Mouse (Mus musculus) forebrain, embryonic 14.5 days (tissue): ENCODE measurements around the gene Filip1l. TPM values are rescaled to one million over a fixed set of nuclear protein-coding genes. Genes with fewer than 3 reads are reported as not detected.

Experiments
- ATAC-seq: fragments of 200-750 bp; cut with Nextera tagmentation; 2 replicates; pipeline ENCODE4 v1.8.0; 2017; ENCODE audit warnings: mild to moderate bottlenecking, moderate library complexity
- DNase-seq: peaks from one replicate; pipeline ENCODE4 v3.0.0-alpha.2; 2015; ENCODE audit warnings: low spot score
- H3K27ac ChIP-seq: fragments of 300-500 bp; sonication (generic); 2 replicates; pipeline ENCODE4 v1.5.1; 2014; ENCODE audit warnings: low read depth, mild to moderate bottlenecking, control low read depth, low read length, moderate library complexity
- H3K27me3 ChIP-seq: fragments of 300-500 bp; sonication (generic); replicated peaks from 2 replicates; pipeline ENCODE4 v1.6.1; 2014; ENCODE audit warnings: low read length, control low read depth, mixed read lengths; ENCODE audit not compliant: control insufficient read depth, insufficient read depth
- H3K36me3 ChIP-seq: fragments of 300-500 bp; sonication (generic); 2 replicates; pipeline ENCODE4 v1.6.1; 2014; ENCODE audit warnings: low read length, control low read depth; ENCODE audit not compliant: control insufficient read depth, insufficient read depth
- H3K4me1 ChIP-seq: fragments of 300-500 bp; sonication (generic); 2 replicates; pipeline ENCODE4 v1.6.1; 2014; ENCODE audit warnings: antibody characterized with exemption, low read length, control low read depth; ENCODE audit not compliant: control insufficient read depth, insufficient read depth
- H3K4me2 ChIP-seq: fragments of 300-500 bp; sonication (generic); 2 replicates; pipeline ENCODE4 v1.6.1; 2014; ENCODE audit warnings: mild to moderate bottlenecking, control low read depth, low read length
- H3K4me3 ChIP-seq: fragments of 300-500 bp; sonication (generic); 2 replicates; pipeline ENCODE4 v1.5.1; 2014; ENCODE audit warnings: low read depth, low read length, control low read depth
- H3K9ac ChIP-seq: fragments of 300-500 bp; sonication (generic); 2 replicates; pipeline ENCODE4 v1.6.1; 2014; ENCODE audit warnings: mild to moderate bottlenecking, low read length, control low read depth, moderate library complexity
- H3K9me3 ChIP-seq: fragments of 300-500 bp; sonication (generic); replicated peaks from 2 replicates; pipeline ENCODE4 v1.6.1; 2016; ENCODE audit warnings: low read length, control low read depth, mixed read lengths; ENCODE audit not compliant: control insufficient read depth
- WGBS: fragments of 180-500 bp; shearing (Covaris S2); extraction: QIAGEN DNeasy Blood & Tissue Kit; methylation state at CpG from one replicate; pipeline ENCODE4 v1.1.7; 2014; 5-methylcytosine and 5-hydroxymethylcytosine counted together
- polyA plus RNA-seq: library from polyadenylated mRNA; unstranded; fragments of >200 nt; fragmentation: Nextera tagmentation; extraction: Ambion mirVana; gene quantifications from 2 replicates; pipeline ENCODE4 v1.2.1, GENCODE M21; 2014

Gene Filip1l
- polyA plus RNA-seq, 1 experiment from 2014 or later = 2.2 TPM

DNA sequence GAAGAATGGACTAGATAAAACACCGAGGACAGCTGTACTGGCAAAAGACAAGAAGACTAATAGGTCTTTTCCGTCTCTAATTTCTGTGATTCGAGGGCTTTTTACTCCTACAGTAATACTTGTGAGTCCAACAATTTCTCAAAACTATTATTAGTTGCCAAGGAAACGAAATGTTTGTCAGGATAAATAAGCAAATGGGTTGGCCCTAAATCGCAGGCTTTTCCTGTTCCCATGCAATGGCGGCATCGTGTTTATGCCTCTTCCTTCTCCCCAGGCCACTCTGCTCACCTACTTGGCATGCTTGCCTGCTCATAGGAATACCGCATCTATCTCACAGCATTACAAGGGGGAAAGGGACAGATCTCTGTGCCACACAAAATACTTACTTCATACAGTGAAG, 191.5 kb downstream of the Filip1l start:
- no peak overlapping the region for H3K4me2 ChIP-seq

GRCm38 (mm10) chr16:57546355-57546754, 193.5 kb downstream of the Filip1l start:
- ATAC-seq (no peak), DNase-seq (no peak)
- Histone ChIP-seq H3K27me3 (0 out of 2 replicates have a peak, but pooled peaks cover 3% of the 10 kb centered on the region), H3K9ac (no peak overlapping the region), H3K4me3 (no peak overlapping the region), H3K4me2 (no peak overlapping the region), H3K4me1 (no peaks in the 10 kb centered on the region), H3K27ac (no peak overlapping the region), H3K36me3 (no peaks in the 10 kb centered on the region), H3K9me3 (no peaks in the 10 kb centered on the region)
- WGBS = 32% methylated on average over 1 of the region's 1 CpGs

More for the DNA sequence above, 191.5 kb downstream of the Filip1l start:
- no peaks in the 10 kb centered on the region for H3K36me3 ChIP-seq
- H3K9ac ChIP-seq = no peak overlapping the region
- ATAC-seq (no peak), DNase-seq (peak; percentile 39)
- no peaks in the 10 kb centered on the region for H3K9me3 ChIP-seq
- 0 out of 2 replicates have a peak, but pooled peaks cover 3% of the 10 kb centered on the region for H3K27me3 ChIP-seq
- no peak overlapping the region for H3K4me3 ChIP-seq
- WGBS = 82% methylated on average over 8 of the region's 8 CpGs
- no peaks in the 10 kb centered on the region for H3K4me1 ChIP-seq
- no peak overlapping the region for H3K27ac ChIP-seq

GRCm38 (mm10) chr16:57548608-57549007, 195.7 kb downstream of the Filip1l start:
- 0 out of 2 replicates have a peak, but pooled peaks cover 3% of the 10 kb centered on the region for H3K27me3 ChIP-seq
- ATAC-seq (no peak), DNase-seq (no peak)
- peak overlapping the region; percentile 77 for H3K9ac ChIP-seq
- no peaks in the 10 kb centered on the region for H3K9me3 ChIP-seq
- H3K4me1 ChIP-seq = no peaks in the 10 kb centered on the region
- H3K4me2 ChIP-seq = peak overlapping the region; percentile 90
- 68% methylated on average over 2 of the region's 2 CpGs for WGBS
- H3K27ac ChIP-seq = no peak overlapping the region
- H3K4me3 ChIP-seq = peak overlapping the region; percentile 60
- H3K36me3 ChIP-seq = no peaks in the 10 kb centered on the region

DNA sequence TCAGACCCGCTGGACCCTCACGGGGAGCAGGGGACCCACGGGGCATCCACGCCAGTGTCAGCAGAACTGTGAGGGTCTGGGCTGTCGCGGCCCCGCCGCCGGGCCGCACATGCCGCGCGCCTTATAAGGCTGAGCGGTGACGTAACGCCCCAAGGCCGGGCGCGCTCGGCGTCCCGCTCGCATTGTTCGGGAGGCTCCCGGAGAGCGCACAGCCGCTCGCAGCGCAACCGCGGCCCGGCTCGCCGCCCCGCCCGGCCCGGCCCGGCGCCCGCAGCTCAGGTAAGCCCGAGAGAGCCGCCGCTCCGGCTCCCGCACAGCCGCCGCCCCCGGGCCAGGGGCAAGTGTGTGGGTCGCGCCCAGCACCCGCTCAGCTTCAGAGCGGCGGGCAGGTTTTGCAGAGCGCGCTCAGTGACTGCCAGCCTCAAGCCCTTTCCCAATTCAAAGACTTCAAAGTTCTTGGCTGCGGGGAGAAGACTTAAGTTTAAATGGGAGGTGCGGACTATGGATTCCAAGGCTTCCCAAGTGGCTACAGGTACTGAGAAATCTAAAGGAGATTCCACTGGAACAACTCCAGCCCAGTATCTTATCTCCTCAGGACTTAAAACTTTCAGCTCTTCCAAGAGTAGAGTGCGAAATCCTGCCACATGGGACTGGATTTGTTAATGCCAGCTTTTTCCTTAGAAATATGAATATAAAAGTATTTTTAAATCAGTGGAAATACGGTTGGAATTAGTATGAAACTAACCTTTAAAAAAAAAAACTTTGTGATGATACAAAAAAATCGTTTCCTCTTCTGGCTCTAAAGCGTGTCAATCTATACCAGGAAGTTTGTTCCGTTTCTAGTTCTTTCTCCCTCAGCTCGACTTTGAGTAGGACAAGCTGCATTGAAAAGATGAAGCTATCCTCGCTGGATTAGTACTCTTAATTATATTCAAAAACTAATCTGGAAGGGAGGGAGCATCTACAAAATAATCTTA, 196.5 kb downstream of the Filip1l start:
- Histone ChIP-seq H3K27me3 (0 out of 2 replicates have a peak, but pooled peaks cover 3% of the 10 kb centered on the region), H3K27ac (no peak overlapping the region), H3K9ac (peak overlapping the region; percentile 77), H3K4me3 (peak overlapping the region; percentile 60), H3K36me3 (no peaks in the 10 kb centered on the region), H3K4me1 (no peaks in the 10 kb centered on the region), H3K9me3 (no peaks in the 10 kb centered on the region), H3K4me2 (peak overlapping the region; percentile 90)
- WGBS = 2% methylated on average over 64 of the region's 64 CpGs
- ATAC-seq (peak; percentile 99), DNase-seq (peak; percentile 84)

DNA sequence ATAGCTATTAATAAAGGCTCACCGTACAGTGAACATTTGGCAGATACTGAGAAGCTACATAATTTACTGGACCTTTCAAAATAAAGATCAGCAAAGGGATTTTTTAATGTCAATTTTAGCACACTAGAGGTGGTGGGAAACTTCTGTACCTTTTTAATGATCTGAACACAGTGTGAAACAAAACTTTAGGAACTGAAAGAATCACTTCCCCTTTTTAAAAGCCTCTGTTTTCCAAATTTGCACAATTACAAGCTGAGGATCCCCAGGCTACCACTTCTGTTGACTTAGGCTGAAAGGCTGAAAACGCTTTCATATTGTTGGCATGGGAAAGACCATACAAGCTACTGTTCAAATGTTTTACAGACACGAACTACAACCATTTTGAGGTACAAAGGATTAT, 197.2 kb downstream of the Filip1l start:
- H3K27ac ChIP-seq = no peak overlapping the region
- H3K9me3 ChIP-seq = no peaks in the 10 kb centered on the region
- 53% methylated on average over 3 of the region's 3 CpGs for WGBS
- H3K4me2 ChIP-seq = no peak overlapping the region
- ATAC-seq (no peak), DNase-seq (no peak)
- H3K4me3 ChIP-seq = no peak overlapping the region
- H3K27me3 ChIP-seq = 0 out of 2 replicates have a peak, but pooled peaks cover 3% of the 10 kb centered on the region
- no peak overlapping the region for H3K9ac ChIP-seq
- no peaks in the 10 kb centered on the region for H3K36me3 ChIP-seq
- no peaks in the 10 kb centered on the region for H3K4me1 ChIP-seq

DNA sequence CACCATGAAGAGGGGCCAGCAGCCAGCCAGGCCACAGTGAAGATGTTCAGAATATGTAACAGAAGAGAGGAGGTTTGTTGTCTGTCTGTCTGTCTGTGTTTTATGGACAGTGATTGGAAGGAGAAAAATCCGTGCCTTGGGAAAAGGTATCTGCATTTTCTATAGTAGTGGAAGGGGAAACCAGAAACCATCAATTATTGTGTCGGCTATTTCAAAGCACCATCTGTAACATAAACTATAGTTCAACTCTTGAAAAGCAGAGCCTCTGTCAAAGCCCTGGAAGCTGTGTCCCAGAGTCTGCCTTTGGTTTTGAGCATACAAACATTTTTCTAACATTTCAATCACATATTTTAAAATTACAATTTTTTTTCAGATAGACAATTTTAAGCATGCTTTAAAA, 197.9 kb downstream of the Filip1l start:
- H3K9ac ChIP-seq = no peak overlapping the region
- H3K4me2 ChIP-seq = no peak overlapping the region
- no peak overlapping the region for H3K27ac ChIP-seq
- no peaks in the 10 kb centered on the region for H3K4me1 ChIP-seq
- ATAC-seq = no peak
- DNase-seq = no peak
- H3K36me3 ChIP-seq = no peaks in the 10 kb centered on the region
- WGBS = 40% methylated on average over 2 of the region's 2 CpGs
- H3K9me3 ChIP-seq = no peaks in the 10 kb centered on the region
- H3K4me3 ChIP-seq = no peak overlapping the region
- 0 out of 2 replicates have a peak, but pooled peaks cover 3% of the 10 kb centered on the region for H3K27me3 ChIP-seq

- WGBS = 69% methylated on average over 2 of the region's 2 CpGs
- Histone ChIP-seq H3K9ac (no peak overlapping the region), H3K27me3 (0 out of 2 replicates have a peak, but pooled peaks cover 3% of the 10 kb centered on the region), H3K27ac (no peak overlapping the region), H3K9me3 (no peaks in the 10 kb centered on the region), H3K4me1 (no peaks in the 10 kb centered on the region), H3K36me3 (no peaks in the 10 kb centered on the region), H3K4me2 (no peak overlapping the region), H3K4me3 (no peak overlapping the region)
- DNase-seq (no peak), ATAC-seq (no peak)
These were observed 198.7 kb downstream of the Filip1l start for GRCm38 (mm10) chr16:57551617-57552016.

DNA sequence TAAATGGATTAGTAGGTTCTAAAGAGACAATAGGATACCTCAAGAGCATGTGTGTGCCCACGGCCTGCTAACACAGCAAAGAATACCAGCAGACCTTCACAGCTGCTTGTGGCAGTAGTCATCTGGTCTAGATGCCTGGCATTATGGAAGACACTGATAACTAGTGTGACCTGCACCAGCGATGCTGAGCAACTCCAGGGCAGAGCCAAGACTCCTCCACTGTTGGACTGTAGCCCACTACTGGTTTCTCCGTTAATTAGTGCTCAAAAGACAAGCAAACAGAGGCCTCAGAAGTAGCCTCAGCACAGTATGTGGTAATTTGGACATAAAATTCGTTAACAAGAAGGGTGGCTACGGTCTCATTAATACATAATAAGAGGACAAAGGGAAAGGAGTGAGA, 199.8 kb downstream of the Filip1l start:
- peak; percentile 20 for DNase-seq
- WGBS = 36% methylated on average over 5 of the region's 5 CpGs
- H3K27ac ChIP-seq = no peak overlapping the region

DNA sequence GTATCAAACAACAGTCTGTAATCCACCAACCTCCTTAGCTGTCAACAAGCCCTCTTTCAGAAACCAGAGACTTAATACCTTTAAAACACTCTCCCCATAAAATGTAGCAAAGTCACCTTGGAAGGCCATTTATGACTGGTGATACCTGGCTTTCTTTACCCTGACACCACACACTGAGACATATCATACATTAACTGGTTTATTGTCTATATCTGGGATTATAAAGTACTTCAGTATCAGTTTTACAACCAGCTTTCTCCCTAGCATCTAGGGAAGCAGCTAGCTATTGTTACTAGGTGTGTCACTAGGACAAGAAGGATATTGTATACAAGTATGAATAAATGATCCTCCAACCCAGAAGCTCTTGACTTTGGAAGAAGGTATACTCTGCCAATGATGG, 200.3 kb downstream of the Filip1l start:
- Histone ChIP-seq H3K4me3 (no peak overlapping the region), H3K9me3 (no peaks in the 10 kb centered on the region), H3K4me1 (no peaks in the 10 kb centered on the region), H3K4me2 (no peak overlapping the region), H3K9ac (no peak overlapping the region), H3K27me3 (0 out of 2 replicates have a peak, but pooled peaks cover 3% of the 10 kb centered on the region), H3K36me3 (no peaks in the 10 kb centered on the region), H3K27ac (no peak overlapping the region)
- DNase-seq = no peak
- ATAC-seq = no peak

More for the DNA sequence above, 199.8 kb downstream of the Filip1l start:
- Histone ChIP-seq H3K4me1 (no peaks in the 10 kb centered on the region), H3K4me2 (no peak overlapping the region), H3K36me3 (no peaks in the 10 kb centered on the region), H3K4me3 (no peak overlapping the region), H3K27me3 (0 out of 2 replicates have a peak, but pooled peaks cover 3% of the 10 kb centered on the region), H3K9ac (no peak overlapping the region), H3K9me3 (no peaks in the 10 kb centered on the region)
- ATAC-seq = no peak
